8 mouse cellular contexts compared by ENCODE assay signal in the genomic region with DNA sequence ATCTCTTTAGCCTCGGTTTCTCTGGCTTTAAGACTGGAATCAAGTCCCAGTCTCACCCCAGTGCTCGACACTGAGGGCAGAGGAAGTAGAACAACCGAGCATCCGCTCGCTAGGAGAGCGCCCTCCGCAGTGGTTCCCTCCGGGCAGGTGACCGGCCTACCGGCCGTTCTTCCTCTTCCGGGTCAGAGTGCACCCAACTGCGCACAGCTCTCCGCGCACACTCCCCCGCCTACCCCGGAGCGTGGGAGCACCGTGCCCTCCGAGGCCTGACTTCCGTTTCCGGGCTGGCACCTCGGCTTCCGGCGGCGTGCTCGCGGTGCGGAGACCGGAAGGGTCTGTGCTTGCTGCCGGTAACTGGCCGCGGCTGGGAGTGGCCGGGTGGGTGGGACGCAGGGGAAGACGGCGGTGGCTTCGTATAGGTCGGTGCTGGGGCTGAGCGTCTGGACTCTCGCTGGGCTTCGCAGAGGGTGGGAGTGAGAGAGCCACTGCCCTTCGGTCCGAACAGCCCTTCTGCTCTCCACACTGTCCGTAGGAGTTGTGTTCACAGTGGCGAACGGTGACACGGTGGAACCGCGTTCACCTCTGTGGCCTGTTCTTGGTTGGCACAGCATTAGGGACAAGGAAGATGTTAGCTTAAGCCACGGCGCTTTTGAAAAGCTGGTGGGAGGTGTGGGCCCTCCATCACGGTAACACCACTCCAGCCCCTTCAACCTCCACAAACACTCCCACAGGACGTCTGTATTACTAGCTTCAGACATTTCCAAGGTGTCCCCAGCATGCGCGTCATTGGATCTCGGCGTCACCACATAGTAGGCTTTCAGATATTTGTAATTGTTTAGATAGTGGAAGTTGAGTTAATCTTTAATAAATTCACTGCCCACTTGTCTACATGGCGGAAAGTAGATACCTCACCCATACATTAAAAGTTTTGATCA. TPM values are rescaled to one million over a fixed set of nuclear protein-coding genes. Genes with fewer than 3 reads are reported as not detected.
DNase-seq lines count a peak whose midpoint lies in the region; ATAC-seq and TF ChIP-seq lines count a peak whose summit lies in the region.

Gene Thumpd3, plus strand, starts transcription at position 185 of the 935 bp plus-strand sequence.

- peaks cover 2% of the 10 kb centered on the region; the same call in 1 of the 2 replicates for H3K4me1 ChIP-seq in cortical plate, adult 2 months (ENCODE audit: control insufficient read depth, insufficient read depth, low read length)

- no peak for TF ChIP-seq CTCF in cortical plate, adult 2 months (IDR thresholded peaks at IDR 0.05; ENCODE audit: extremely low read depth, insufficient read depth, low read length)

- H3K27ac ChIP-seq in cortical plate, adult 2 months (ENCODE audit: insufficient read depth, low read length): peak within 1 kb of the TSS; percentile 70

- peak within 1 kb of the TSS; percentile 78 for H3K4me3 ChIP-seq in cortical plate, adult 2 months (ENCODE audit: insufficient read depth, low read length)

- TF ChIP-seq POLR2A in cortical plate, adult 2 months (IDR thresholded peaks at IDR 0.05; ENCODE audit: extremely low read depth, insufficient read depth, low read length): peak; percentile 98

- ATAC-seq in activated CD4-positive, CD25-positive, alpha-beta regulatory T cell, adult 4 months: peak; percentile 94
- peak; percentile 84 for ATAC-seq in megakaryocyte progenitor cell, adult 5-6 weeks (replicated peaks; ENCODE audit: poor library complexity)

- peak; percentile 98 for DNase-seq in gastrocnemius, postnatal 10 days
- peak; percentile 98 for DNase-seq in induced T-regulatory cell, adult 2 months (ENCODE audit: low read depth)
- DNase-seq in left cerebral cortex, adult 9 months (ENCODE audit: low spot score in 2 of 2): peak; percentile 84 to 97
- peak; percentile 98 for DNase-seq in right cerebral cortex, postnatal 14 days
- peak; percentile 94 to 98 for DNase-seq in urinary bladder, postnatal 36 days (ENCODE audit: low spot score in 2 of 2)

RNA-seq across cellular contexts. Expression of gene Thumpd3, which starts in this region (rescaled TPM):
- polyA plus RNA-seq in activated CD4-positive, CD25-positive, alpha-beta regulatory T cell, adult 4 months (2017; shearing (Covaris generic)): 10 to 100 TPM; 88.0 to 94.9 TPM
- polyA plus RNA-seq in cortical plate, adult 2 months (2012; rRNA removed): 19.2 and 20.4 TPM in 2 replicates
- 10 to 100 TPM; 16.9 to 17.0 TPM for total RNA-seq in gastrocnemius, postnatal 10 days (2021)
- 87.0 and 96.9 TPM in 2 replicates for total RNA-seq in megakaryocyte progenitor cell, adult 5-6 weeks (2015)
- 65.8 and 79.9 TPM in 2 replicates for total RNA-seq in megakaryocyte progenitor cell, adult 5-6 weeks (2017)

Comparison
In these comparisons a context has a peak if more than half of its experiments do, and no peak if none do; other contexts are left out.
1. Peak in every context shown above with its lines: DNase-seq, ATAC-seq, H3K4me3 ChIP-seq and H3K27ac ChIP-seq.